Mouse (Mus musculus) lung, postnatal 25 days (tissue): ENCODE results near the gene Vmn1r142.
"Not testable (repeated sequence)": the region's sequence is repeated elsewhere in the genome, so short reads cannot be mapped to it uniquely, and the experiment has no call there.

ENCODE experiments used
- DNase-seq: peaks from one replicate; pipeline ENCODE4 v3.0.0; 2022; ENCODE audit warnings: low spot score

The Vmn1r142 gene

DNA sequence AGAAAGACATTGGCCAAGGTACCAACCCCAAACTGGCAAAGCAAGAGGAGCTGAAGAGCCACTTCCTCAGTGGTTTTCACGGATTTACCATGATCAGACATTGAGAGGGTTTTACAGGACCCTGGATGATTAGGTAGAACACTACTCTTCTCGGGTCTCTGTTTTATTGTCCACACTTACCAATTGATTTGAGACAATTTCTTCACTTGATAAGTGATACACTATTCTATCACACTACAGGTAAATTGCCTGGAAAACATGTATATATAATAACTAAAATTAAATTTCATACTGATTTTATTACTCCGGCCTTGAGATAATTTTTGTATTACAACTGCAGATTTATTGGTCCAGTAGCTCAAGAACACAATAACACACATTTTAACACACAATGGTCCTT, at the start of gene Vmn1r142:
Gene Vmn1r142, minus strand, starts transcription at position 101 of the 400 bp plus-strand sequence.
- not testable (repeated sequence) for DNase-seq

- not testable (repeated sequence) for DNase-seq
Observed at GRCm38 (mm10) chr7:22201164-22201563, 37.3 kb upstream of the Vmn1r142 start, which contains the start of gene Gm8653. TSS of gene Gm8653 (minus strand) at chr7:22201264.

DNA sequence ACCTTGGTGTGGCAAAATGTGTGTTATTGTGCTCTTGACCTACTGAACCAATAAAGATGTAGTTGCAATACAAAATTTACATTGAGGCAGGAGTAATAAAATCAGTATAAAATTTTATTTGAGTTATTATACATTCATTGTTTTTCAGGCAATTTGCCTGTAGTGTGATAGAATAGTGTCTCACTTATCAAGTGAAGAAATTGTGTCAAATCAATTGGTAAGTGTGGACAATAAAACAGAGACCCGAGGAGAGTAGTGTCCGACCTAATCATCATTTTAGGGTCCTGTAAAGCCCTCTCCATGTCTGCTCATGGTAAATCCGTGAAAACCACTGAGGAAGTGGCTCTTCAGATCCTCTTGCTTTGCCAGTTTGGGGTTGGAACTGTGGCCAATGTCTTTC, 25.2 kb upstream of the Vmn1r142 start, which contains the start of gene Vmn1r143:
Gene Vmn1r143, plus strand, starts transcription at position 301 of the 400 bp plus-strand sequence.
- DNase-seq, result not testable (repeated sequence)

DNA sequence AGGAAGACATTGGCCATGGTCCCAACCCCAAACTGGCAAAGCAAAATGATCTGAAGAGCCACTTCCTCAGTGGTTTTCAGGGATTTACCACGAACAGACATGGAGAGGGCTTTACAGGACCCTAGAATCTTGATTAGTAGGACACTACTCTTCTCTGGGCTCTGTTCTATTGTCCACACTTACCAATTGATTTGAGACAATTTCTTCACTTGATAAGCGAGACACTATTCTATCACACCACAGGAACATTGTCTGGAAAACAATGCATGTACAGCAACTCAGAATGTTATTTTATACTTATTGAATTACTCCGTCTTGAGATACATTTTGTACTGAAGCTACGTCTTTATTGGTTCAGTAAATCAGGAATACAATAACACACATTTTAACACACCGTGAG, 29.2 kb downstream of the Vmn1r142 start, which contains the start of gene Gm10666:
Gene Gm10666, minus strand, starts transcription at position 101 of the 400 bp plus-strand sequence.
- DNase-seq, result not testable (repeated sequence)

GRCm38 (mm10) chr7:22118145-22118544, 45.7 kb downstream of the Vmn1r142 start, which contains the start of gene Gm16451:
TSS of gene Gm16451 (minus strand) at chr7:22118245.
- DNase-seq, result not testable (repeated sequence)
